Mouse (Mus musculus): ENCODE data around the gene Slc19a2.

DNA sequence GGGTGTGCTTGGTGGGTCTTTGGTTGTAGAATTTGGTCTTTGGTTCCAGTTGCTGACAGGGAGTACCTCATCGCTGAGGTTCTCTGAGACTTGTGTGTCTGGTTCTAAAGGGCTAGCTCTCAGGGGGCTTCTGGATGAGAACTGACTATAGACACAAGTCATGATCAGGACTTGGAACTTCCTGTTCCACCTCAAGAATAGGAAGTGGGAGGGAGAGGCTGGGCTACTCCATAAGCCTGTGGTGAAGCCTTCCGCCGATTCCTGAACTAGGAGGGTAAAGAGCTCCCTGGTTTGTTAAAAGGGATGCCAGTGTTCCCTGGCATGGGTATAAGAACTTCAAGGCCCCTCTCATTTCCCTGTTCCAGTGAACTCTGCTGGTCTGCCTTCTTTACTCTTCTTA lies 35.2 kb downstream of the Slc19a2 start:
- TF ChIP-seq ZC3H11A (IDR thresholded peaks at IDR 0.05; ENCODE audit: borderline replicate concordance, low read depth, low read length) (no peak), MAFK (IDR thresholded peaks at IDR 0.05; ENCODE audit: insufficient read depth, low read depth, low read length) (no peak)

All from ES-E14 (cell line).